ENCODE assay signal across 8 mouse cellular contexts in the genomic region with DNA sequence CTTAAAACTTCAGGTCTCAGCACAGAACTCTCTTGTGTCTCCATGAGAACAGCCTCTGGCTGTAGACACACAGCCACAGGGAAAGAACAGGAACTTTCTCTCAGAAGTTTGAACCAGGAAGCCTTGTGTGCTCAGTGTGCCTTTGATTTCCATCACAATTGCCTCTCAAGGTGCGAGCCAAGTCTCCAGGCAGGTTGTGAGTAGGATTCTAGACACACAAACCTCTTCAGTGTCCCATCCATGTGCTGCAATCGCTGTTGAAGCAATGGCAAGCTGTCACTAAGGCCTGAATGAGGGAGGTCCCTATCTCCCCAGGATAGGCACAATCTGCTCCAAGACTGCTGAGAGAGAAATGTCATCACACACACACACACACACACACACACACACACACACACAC. TPM values are rescaled to one million over a fixed set of nuclear protein-coding genes. Genes with fewer than 3 reads are reported as not detected.
DNase-seq lines count a peak whose midpoint lies in the region; ATAC-seq and TF ChIP-seq lines count a peak whose summit lies in the region.

No protein-coding gene starts in this region.

- no peak overlapping the region for H3K4me2 ChIP-seq in embryonic facial prominence, embryonic 14.5 days (ENCODE audit: low read depth, low read length)
- no peak overlapping the region for H3K4me2 ChIP-seq in heart, postnatal 0 days (ENCODE audit: low read depth, low read length)

- no peaks in the 10 kb centered on the region for H3K27me3 ChIP-seq in embryonic facial prominence, embryonic 14.5 days (replicated peaks; ENCODE audit: control insufficient read depth, insufficient read depth, low read length)
- no peaks in the 10 kb centered on the region for H3K27me3 ChIP-seq in heart, postnatal 0 days (ENCODE audit: control insufficient read depth, insufficient read depth, low read length)

- TF ChIP-seq CTCF in lung, adult 2 months (IDR thresholded peaks at IDR 0.05; ENCODE audit: insufficient read depth, low read length): no peak
- no peak for TF ChIP-seq CTCF in heart, postnatal 0 days (IDR thresholded peaks at IDR 0.05; ENCODE audit: low read depth)

- H3K36me3 ChIP-seq in embryonic facial prominence, embryonic 14.5 days (ENCODE audit: control insufficient read depth, insufficient read depth, low read length): peaks cover 22% of the 10 kb centered on the region
- H3K36me3 ChIP-seq in heart, postnatal 0 days (replicated peaks; ENCODE audit: control insufficient read depth, insufficient read depth, low read length): peaks cover 15% of the 10 kb centered on the region
- H3K36me3 ChIP-seq in macrophage (ENCODE audit: inconsistent target): no peaks in the 10 kb centered on the region

- no peak for ATAC-seq in embryonic facial prominence, embryonic 14.5 days (ENCODE audit: low read depth)
- no peak for ATAC-seq in heart, postnatal 0 days (ENCODE audit: insufficient read depth, low read depth)

- WGBS in lung, adult 2 months: 51% methylated on average over 2 of the region's 2 CpGs
- 43% methylated on average over 2 of the region's 2 CpGs for WGBS in embryonic facial prominence, embryonic 14.5 days
- 38% methylated on average over 2 of the region's 2 CpGs for WGBS in heart, postnatal 0 days
- WGBS in macrophage (ENCODE audit: missing documents): 63% methylated on average over 2 of the region's 2 CpGs

- peaks cover 33% of the 10 kb centered on the region for H3K79me2 ChIP-seq in macrophage (ENCODE audit: inconsistent target)

- peaks cover 34% of the 10 kb centered on the region for H3K4me1 ChIP-seq in lung, adult 2 months (ENCODE audit: control insufficient read depth, insufficient read depth, low read length)
- peaks cover 41% of the 10 kb centered on the region for H3K4me1 ChIP-seq in embryonic facial prominence, embryonic 14.5 days (ENCODE audit: control insufficient read depth, insufficient read depth, low read length)
- H3K4me1 ChIP-seq in heart, postnatal 0 days (ENCODE audit: control insufficient read depth, insufficient read depth): peaks cover 40% of the 10 kb centered on the region

- H3K9me3 ChIP-seq in embryonic facial prominence, embryonic 14.5 days (ENCODE audit: control insufficient read depth, low read length): peaks cover 6% of the 10 kb centered on the region; the same call in 1 of the 2 replicates
- H3K9me3 ChIP-seq in heart, postnatal 0 days (replicated peaks; ENCODE audit: control insufficient read depth, low read length): no peaks in the 10 kb centered on the region

- no peak for TF ChIP-seq EP300 in heart, postnatal 0 days (IDR thresholded peaks at IDR 0.05; ENCODE audit: low read depth)

- no peak for TF ChIP-seq POLR2A in lung, adult 2 months (IDR thresholded peaks at IDR 0.05; ENCODE audit: borderline replicate concordance, extremely low read depth, low read depth, low read length)

- peak; percentile 42 for DNase-seq in lung, adult 2 months
- no peak for DNase-seq in lung, postnatal 25 days (ENCODE audit: low spot score)
- DNase-seq in embryonic facial prominence, embryonic 14.5 days (ENCODE audit: low spot score): no peak
- DNase-seq in heart, postnatal 0 days (ENCODE audit: low spot score): no peak
- DNase-seq in T-cell, adult 2 months (ENCODE audit: low spot score): no peak
- no peak for DNase-seq in thymus, postnatal 25 days
- DNase-seq in MN1 (ENCODE audit: low spot score): no peak

- H3K27ac ChIP-seq in embryonic facial prominence, embryonic 14.5 days (replicated peaks; ENCODE audit: low read depth, low read length): peak overlapping the region; percentile 93
- peak overlapping the region; percentile 99 for H3K27ac ChIP-seq in heart, postnatal 0 days (ENCODE audit: low read depth)
- peak overlapping the region; percentile 42 for H3K27ac ChIP-seq in macrophage

- no peak overlapping the region for H3K9ac ChIP-seq in embryonic facial prominence, embryonic 14.5 days (ENCODE audit: low read depth, low read length)
- H3K9ac ChIP-seq in heart, postnatal 0 days (replicated peaks; ENCODE audit: low read depth, low read length): 0 out of 2 replicates have a peak overlapping the region, but pooled peaks have one; percentile 20

- no peak overlapping the region for H3K4me3 ChIP-seq in lung, adult 2 months (replicated peaks; ENCODE audit: extremely low read depth, low read depth, low read length)
- H3K4me3 ChIP-seq in embryonic facial prominence, embryonic 14.5 days (ENCODE audit: low read depth, low read length): no peak overlapping the region
- no peak overlapping the region for H3K4me3 ChIP-seq in heart, postnatal 0 days (ENCODE audit: low read depth, low read length)
- no peak overlapping the region for H3K4me3 ChIP-seq in macrophage (ENCODE audit: inconsistent target)

RNA-seq across cellular contexts. Expression of a gene that starts 10.8 kb away (rescaled TPM):
- polyA plus RNA-seq in lung, adult 2 months (2012; rRNA removed): 81.2 and 127 TPM in 2 replicates
- polyA plus RNA-seq in embryonic facial prominence, embryonic 14.5 days (2014; fragmentation: Nextera tagmentation; extraction: Ambion mirVana): 10.6 and 10.7 TPM in 2 replicates
- total RNA-seq in heart, postnatal 0 days (2014; rRNA removed; ENCODE audit: low replicate concordance): 132 and 175 TPM in 2 replicates
- polyA plus RNA-seq in heart, postnatal 0 days (2015; fragmentation: Nextera tagmentation; extraction: Ambion mirVana): 9.6 and 9.8 TPM in 2 replicates
- total RNA-seq in macrophage (2018; cell fraction: chromatin; rRNA removed): 100 to 1,000 TPM in 19 of 26 experiments, 10 to 100 TPM in 6, 1 to 10 TPM in 1; 2.6 to 175 (median 132) TPM
- total RNA-seq in macrophage (2018; cell fraction: cytosol; rRNA removed): 100 to 1,000 TPM in 12 of 26 experiments, 10 to 100 TPM in 14; 12.4 to 139 (median 98.3) TPM
- total RNA-seq in macrophage (2018; cell fraction: nucleus; rRNA removed): 100 to 1,000 TPM in 23 of 26 experiments, 10 to 100 TPM in 3; 17.9 to 251 (median 174) TPM
- polyA plus RNA-seq in macrophage (2018): 39.1 to 68.1 TPM (median 42.7 TPM) in 3 replicates

Comparison
In these comparisons a context has a peak if more than half of its experiments do, and no peak if none do; other contexts are left out.
1. H3K27ac ChIP-seq: peak in every context shown above with its lines; median percentile 99 in heart, postnatal 0 days; 93 in embryonic facial prominence, embryonic 14.5 days; 42 in macrophage.